Mouse (Mus musculus): ENCODE results near the gene Rbck1.

Rbck1 gene

DNA sequence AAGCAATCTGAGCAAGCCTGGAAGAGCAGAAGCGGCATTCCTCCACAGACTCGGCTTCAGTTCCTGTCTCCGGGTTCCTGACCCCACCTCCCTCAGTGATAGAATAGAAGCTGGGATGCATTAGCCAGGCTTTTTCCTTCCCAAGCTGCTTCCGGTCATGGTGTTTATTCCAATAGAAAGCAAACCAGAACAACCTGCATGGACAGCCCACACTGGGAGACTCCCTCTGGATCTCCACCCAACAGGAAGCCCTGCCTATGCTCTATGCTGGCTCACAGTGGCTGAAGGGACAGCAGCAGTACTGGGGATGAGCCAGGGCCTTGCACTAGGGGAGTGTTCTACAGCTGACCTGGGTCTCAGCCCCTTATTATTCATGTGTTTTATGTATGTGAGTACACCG lies 4.5 kb downstream of the Rbck1 start:
- TF ChIP-seq GATA4 (IDR thresholded peaks at IDR 0.05; ENCODE audit: insufficient replicate concordance, low read length), result no peak

GRCm38 (mm10) chr2:152326654-152327053 lies 5.8 kb downstream of the Rbck1 start:
- TF ChIP-seq GATA4 (IDR thresholded peaks at IDR 0.05; ENCODE audit: insufficient replicate concordance, low read length), result no peak

- no peak for TF ChIP-seq GATA4 (IDR thresholded peaks at IDR 0.05; ENCODE audit: insufficient replicate concordance, low read length)
Measured at GRCm38 (mm10) chr2:152326157-152326556, 6.3 kb downstream of the Rbck1 start.

- no peak for TF ChIP-seq GATA4 (IDR thresholded peaks at IDR 0.05; ENCODE audit: insufficient replicate concordance, low read length)
Measured at GRCm38 (mm10) chr2:152324842-152325241, 7.6 kb downstream of the Rbck1 start.

DNA sequence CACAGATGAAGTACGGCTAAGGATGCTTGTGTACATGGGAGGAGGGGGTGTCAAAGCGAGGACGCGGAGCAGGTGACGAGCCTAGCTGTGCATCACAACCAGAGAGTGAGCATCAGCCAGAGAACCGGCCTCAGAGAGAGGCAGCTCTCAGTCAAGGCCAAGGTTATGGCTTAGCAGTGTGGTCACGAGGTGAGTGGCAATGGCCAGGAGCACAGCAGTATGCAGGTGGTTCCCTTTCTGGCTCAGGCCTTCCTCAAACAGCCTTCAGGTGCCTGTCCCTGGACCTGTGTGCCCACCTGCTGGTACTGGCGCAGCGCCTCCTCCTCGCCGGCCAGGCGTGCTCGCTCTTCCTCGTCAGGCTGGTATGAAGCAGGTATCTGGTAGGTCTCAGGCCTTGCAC lies 8.5 kb downstream of the Rbck1 start:
- no peak for TF ChIP-seq GATA4 (IDR thresholded peaks at IDR 0.05; ENCODE audit: insufficient replicate concordance, low read length)

- TF ChIP-seq GATA4 (IDR thresholded peaks at IDR 0.05; ENCODE audit: insufficient replicate concordance, low read length), result no peak
Measured at GRCm38 (mm10) chr2:152322198-152322597, 10.3 kb downstream of the Rbck1 start.

GRCm38 (mm10) chr2:152321558-152321957 lies 10.9 kb downstream of the Rbck1 start:
- no peak for TF ChIP-seq GATA4 (IDR thresholded peaks at IDR 0.05; ENCODE audit: insufficient replicate concordance, low read length)

- no peak for TF ChIP-seq GATA4 (IDR thresholded peaks at IDR 0.05; ENCODE audit: insufficient replicate concordance, low read length)
Measured at GRCm38 (mm10) chr2:152317054-152317453, 15.4 kb downstream of the Rbck1 start.

GRCm38 (mm10) chr2:152313926-152314325 lies 18.5 kb downstream of the Rbck1 start:
- no peak for TF ChIP-seq GATA4 (IDR thresholded peaks at IDR 0.05; ENCODE audit: insufficient replicate concordance, low read length)

DNA sequence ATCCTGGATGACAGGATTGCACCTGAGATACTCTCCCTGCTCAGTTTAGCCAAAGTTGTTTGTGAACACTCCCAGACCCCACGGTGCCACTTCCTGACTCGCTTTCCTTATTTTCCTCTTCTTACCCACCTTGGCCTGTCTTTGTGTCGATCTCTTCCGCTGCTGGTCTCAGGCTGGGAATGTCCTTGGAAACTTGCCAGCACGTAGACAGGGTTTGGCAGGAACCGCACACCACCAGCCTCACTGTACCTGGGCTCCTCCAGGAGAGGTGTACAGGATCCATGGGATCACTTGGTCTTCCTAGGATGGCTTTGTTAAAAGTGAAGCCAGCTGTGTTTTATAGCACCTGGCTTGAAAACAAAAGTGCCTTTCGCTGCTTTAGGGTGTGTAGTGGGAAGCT lies 19.5 kb downstream of the Rbck1 start:
- TF ChIP-seq GATA4 (IDR thresholded peaks at IDR 0.05; ENCODE audit: insufficient replicate concordance, low read length), result no peak

GRCm38 (mm10) chr2:152307186-152307585 lies 25.3 kb downstream of the Rbck1 start:
- TF ChIP-seq GATA4 (IDR thresholded peaks at IDR 0.05; ENCODE audit: insufficient replicate concordance, low read length), result no peak

- TF ChIP-seq GATA4 (IDR thresholded peaks at IDR 0.05; ENCODE audit: insufficient replicate concordance, low read length), result no peak
Measured at GRCm38 (mm10) chr2:152305480-152305879, 27.0 kb downstream of the Rbck1 start.

DNA sequence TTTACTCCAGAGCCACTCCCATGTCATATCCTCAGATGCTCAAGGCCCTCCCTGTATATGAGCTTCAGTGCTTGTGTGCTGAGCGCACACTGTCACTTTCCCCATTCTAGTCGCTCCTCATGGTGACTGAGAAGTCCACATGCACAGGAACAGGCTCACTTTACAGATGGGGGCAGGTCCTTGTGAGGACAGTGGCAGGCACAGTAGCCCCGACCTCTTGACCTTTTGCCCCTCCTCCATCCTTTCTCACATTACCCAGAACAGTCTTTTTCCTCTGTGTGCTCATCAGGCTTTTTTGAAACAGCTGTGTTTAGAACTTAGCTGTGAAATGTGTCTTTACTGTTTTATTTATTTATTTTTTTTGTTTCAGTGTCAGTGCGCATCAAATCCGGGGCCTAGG lies 28.7 kb downstream of the Rbck1 start:
- TF ChIP-seq GATA4 (IDR thresholded peaks at IDR 0.05; ENCODE audit: insufficient replicate concordance, low read length), result no peak

GRCm38 (mm10) chr2:152302862-152303261 lies 29.6 kb downstream of the Rbck1 start:
- TF ChIP-seq GATA4 (IDR thresholded peaks at IDR 0.05; ENCODE audit: insufficient replicate concordance, low read length), result no peak

DNA sequence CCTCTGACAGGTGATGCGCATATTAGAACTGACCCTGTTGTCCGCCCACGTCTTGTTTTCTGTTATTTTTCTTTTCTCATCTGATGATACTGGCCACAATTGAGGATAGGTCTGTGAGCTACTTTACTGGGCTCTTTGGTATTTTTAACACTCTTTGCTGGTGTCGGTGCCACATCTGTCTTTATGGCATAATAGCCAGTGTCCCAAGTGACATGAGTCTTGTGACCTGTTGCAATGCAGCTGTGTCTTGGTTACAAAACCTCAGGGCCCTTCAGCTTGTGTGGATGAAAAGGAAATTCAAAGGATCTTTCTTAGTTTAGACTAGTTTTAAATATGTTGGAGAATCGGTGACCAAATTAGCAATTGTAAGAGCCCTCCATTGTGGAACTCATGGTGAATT lies 37.9 kb downstream of the Rbck1 start:
- no peak for TF ChIP-seq GATA4 (IDR thresholded peaks at IDR 0.05; ENCODE audit: insufficient replicate concordance, low read length)

DNA sequence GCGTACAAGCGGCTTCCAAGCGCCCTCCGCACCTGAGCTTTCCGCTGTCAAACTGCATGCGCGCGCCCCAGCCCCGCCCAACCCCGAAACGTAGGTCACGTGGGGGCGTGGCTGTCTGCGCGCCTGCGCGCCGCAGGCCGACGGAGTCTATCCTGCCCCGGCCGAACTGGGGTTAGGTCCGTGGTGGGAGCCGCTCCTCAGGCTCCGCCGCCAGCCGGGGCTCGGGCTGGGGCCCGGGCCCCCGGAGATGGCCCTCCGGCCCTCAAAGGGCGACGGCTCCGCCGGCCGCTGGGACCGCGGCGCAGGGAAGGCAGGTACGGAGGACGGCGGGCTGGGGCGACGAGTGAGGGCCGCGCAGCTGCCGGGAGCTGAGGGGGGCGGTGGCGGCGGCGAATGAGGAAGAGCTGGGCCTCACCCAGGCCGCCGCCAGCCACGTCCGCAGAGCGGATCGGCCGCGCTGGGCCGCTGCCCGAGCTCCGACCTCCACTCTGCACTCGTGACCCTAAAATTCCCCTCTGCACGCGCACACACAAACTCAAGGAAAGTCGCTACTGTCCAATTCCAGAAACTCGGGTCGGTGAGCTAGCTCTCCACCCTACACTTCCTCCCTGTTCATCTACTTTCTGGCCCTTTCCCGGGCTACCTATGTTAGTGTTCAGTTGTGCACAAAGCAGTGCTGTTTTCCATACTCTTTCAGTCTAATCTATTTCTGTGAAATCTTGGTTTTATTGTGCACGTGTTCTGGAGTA lies 38.6 kb downstream of the Rbck1 start, which contains the start of gene Tbc1d20:
Gene Tbc1d20, plus strand, starts transcription at position 102 of the 749 bp plus-strand sequence.
- TF ChIP-seq GATA4 (IDR thresholded peaks at IDR 0.05; ENCODE audit: insufficient replicate concordance, low read length), result no peak

DNA sequence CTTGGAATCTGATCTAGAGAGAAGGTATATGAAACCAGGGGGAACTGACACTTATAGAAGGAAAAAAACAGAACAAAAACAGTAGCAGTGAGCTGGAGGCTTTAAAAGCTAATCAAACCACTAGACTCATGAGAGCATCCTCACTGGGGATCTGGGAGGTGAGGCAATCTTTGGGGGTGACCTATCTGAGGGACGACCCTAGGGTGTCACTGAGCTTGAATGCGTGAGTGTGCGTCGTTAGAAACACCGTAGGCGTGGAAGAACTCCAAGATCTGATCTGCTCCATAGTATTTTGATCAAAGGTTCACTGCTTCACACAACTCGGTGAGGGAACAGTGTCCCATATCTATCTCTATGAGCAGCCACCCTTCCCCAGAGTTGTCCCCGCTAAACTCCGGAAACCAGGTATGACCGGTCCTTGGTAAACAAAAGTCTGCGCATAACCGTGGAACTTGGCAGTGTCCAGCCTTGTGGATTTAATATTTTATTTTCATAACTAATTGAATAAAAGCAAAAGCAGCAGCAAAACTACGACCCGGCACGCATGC lies 39.2 kb downstream of the Rbck1 start:
- TF ChIP-seq GATA4 (IDR thresholded peaks at IDR 0.05; ENCODE audit: insufficient replicate concordance, low read length), result no peak

Measured in liver, adult (tissue).